Mouse (Mus musculus) lung, adult 18-20 months (tissue): ENCODE measurements around the gene Clasp1.

Source experiments
- DNase-seq, 2 experiments: peaks; one replicate each; pipeline ENCODE4 v3.0.0; 2022; ENCODE audit warnings: mixed read lengths in 2 of 2

Gene Clasp1

GRCm38 (mm10) chr1:118403440-118403839 lies 14.6 kb downstream of the Clasp1 start:
- DNase-seq: no peak

GRCm38 (mm10) chr1:118407586-118408250 lies 18.9 kb downstream of the Clasp1 start:
- no peak for DNase-seq

GRCm38 (mm10) chr1:118409249-118409648 lies 20.4 kb downstream of the Clasp1 start:
- no peak for DNase-seq

GRCm38 (mm10) chr1:118410824-118411223 lies 22.0 kb downstream of the Clasp1 start:
- no peak for DNase-seq

- no peak for DNase-seq
Observed at GRCm38 (mm10) chr1:118413169-118413568, 24.3 kb downstream of the Clasp1 start.

- DNase-seq: no peak
Observed at GRCm38 (mm10) chr1:118417047-118417730, 28.3 kb downstream of the Clasp1 start.

GRCm38 (mm10) chr1:118419399-118419798 lies 30.5 kb downstream of the Clasp1 start:
- no peak for DNase-seq

- peak; percentile 21 to 46 for DNase-seq
Observed at GRCm38 (mm10) chr1:118421149-118421548, 32.3 kb downstream of the Clasp1 start.

GRCm38 (mm10) chr1:118422812-118423211 lies 34.0 kb downstream of the Clasp1 start:
- DNase-seq: no peak

GRCm38 (mm10) chr1:118425982-118426381 lies 37.1 kb downstream of the Clasp1 start:
- DNase-seq: no peak

GRCm38 (mm10) chr1:118428354-118429084 lies 39.7 kb downstream of the Clasp1 start:
- no peak for DNase-seq

GRCm38 (mm10) chr1:118431548-118431947 lies 42.7 kb downstream of the Clasp1 start:
- no peak for DNase-seq

GRCm38 (mm10) chr1:118435001-118435473 lies 46.2 kb downstream of the Clasp1 start:
- no peak for DNase-seq

GRCm38 (mm10) chr1:118437856-118438255 lies 49.0 kb downstream of the Clasp1 start:
- no peak for DNase-seq

- no peak for DNase-seq
Observed at GRCm38 (mm10) chr1:118438332-118438731, 49.5 kb downstream of the Clasp1 start.

GRCm38 (mm10) chr1:118440547-118440946 lies 51.7 kb downstream of the Clasp1 start:
- no peak for DNase-seq

GRCm38 (mm10) chr1:118444420-118444819 lies 55.6 kb downstream of the Clasp1 start:
- no peak for DNase-seq

- no peak for DNase-seq
Observed at GRCm38 (mm10) chr1:118444988-118445387, 56.1 kb downstream of the Clasp1 start.

- DNase-seq: no peak
Observed at GRCm38 (mm10) chr1:118445441-118445840, 56.6 kb downstream of the Clasp1 start.

- no peak for DNase-seq
Observed at GRCm38 (mm10) chr1:118446006-118446405, 57.1 kb downstream of the Clasp1 start.

- DNase-seq: no peak
Observed at GRCm38 (mm10) chr1:118447131-118447530, 58.3 kb downstream of the Clasp1 start.

- no peak for DNase-seq
Observed at GRCm38 (mm10) chr1:118448214-118448613, 59.4 kb downstream of the Clasp1 start.

GRCm38 (mm10) chr1:118450891-118451450 lies 62.1 kb downstream of the Clasp1 start:
- no peak for DNase-seq
